Mouse (Mus musculus) forebrain, embryonic 13.5 days (tissue): ENCODE results near the gene Atxn10. TPM values are rescaled to one million over a fixed set of nuclear protein-coding genes. Genes with fewer than 3 reads are reported as not detected.

Experiments
- ATAC-seq: fragments of 200-750 bp; cut with Nextera tagmentation; 2 replicates; pipeline ENCODE4 v1.8.0; 2017
- H3K27ac ChIP-seq: fragments of 300-500 bp; sonication (generic); 2 replicates; pipeline ENCODE4 v1.5.1; 2015; ENCODE audit warnings: inconsistent platforms, mild to moderate bottlenecking, moderate library complexity
- H3K27me3 ChIP-seq: fragments of 300-500 bp; sonication (generic); 2 replicates; pipeline ENCODE4 v1.6.1; 2015; ENCODE audit warnings: mild to moderate bottlenecking, inconsistent platforms
- H3K36me3 ChIP-seq: fragments of 300-500 bp; sonication (generic); 2 replicates; pipeline ENCODE4 v1.6.1; 2015; ENCODE audit warnings: mild to moderate bottlenecking, inconsistent platforms; ENCODE audit not compliant: poor library complexity, severe bottlenecking
- H3K4me1 ChIP-seq: fragments of 300-500 bp; sonication (generic); 2 replicates; pipeline ENCODE4 v1.6.1; 2015; ENCODE audit warnings: inconsistent platforms
- H3K4me2 ChIP-seq: fragments of 300-500 bp; sonication (generic); 2 replicates; pipeline ENCODE4 v1.6.1; 2015; ENCODE audit warnings: inconsistent platforms, mild to moderate bottlenecking, moderate library complexity
- H3K4me3 ChIP-seq: fragments of 300-500 bp; sonication (generic); 2 replicates; pipeline ENCODE4 v1.5.1; 2015; ENCODE audit warnings: mild to moderate bottlenecking, inconsistent platforms
- H3K9ac ChIP-seq: fragments of 300-500 bp; sonication (generic); 2 replicates; pipeline ENCODE4 v1.6.1; 2015; ENCODE audit warnings: mild to moderate bottlenecking, inconsistent platforms
- H3K9me3 ChIP-seq: fragments of 300-500 bp; sonication (generic); replicated peaks from 2 replicates; pipeline ENCODE4 v1.6.1; 2016; ENCODE audit warnings: inconsistent platforms
- WGBS: fragments of 180-500 bp; shearing (Covaris S2); methylation state at CpG from one replicate; pipeline ENCODE4 v1.1.7; 2015; 5-methylcytosine and 5-hydroxymethylcytosine counted together
- polyA plus RNA-seq: library from polyadenylated mRNA; unstranded; fragments of >200 nt; fragmentation: Nextera tagmentation; extraction: Ambion mirVana; gene quantifications from 2 replicates; pipeline ENCODE4 v1.2.1, GENCODE M21; 2015

The Atxn10 gene
- polyA plus RNA-seq, 1 experiment from 2014 or later = 465 TPM

DNA sequence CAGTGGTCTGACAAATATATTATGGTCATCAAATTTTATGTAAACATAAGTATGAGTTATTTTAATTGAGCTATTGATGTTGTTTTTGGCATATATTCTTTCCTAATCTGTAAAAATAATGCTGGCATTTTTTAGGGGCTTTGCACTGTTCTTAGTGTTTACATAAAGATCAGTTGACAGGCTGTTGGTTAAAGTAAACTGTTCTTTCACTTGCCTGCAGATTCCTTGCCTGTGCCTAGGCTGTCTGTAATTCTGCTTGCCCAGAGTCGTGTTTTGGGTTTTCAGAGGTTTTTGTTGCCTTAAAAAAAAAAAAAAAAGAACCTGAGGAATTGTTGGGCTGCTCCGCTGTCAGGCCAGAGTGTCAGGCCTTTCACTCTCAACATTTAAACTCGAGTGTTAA, 33.7 kb downstream of the Atxn10 start:
- Histone ChIP-seq H3K4me3 (no peak overlapping the region), H3K4me2 (no peak overlapping the region), H3K9ac (no peak overlapping the region), H3K4me1 (no peaks in the 10 kb centered on the region), H3K27me3 (no peaks in the 10 kb centered on the region), H3K36me3 (peaks cover 35% of the 10 kb centered on the region), H3K9me3 (no peaks in the 10 kb centered on the region), H3K27ac (no peak overlapping the region)
- 68% methylated on average over 3 of the region's 3 CpGs for WGBS
- ATAC-seq = no peak

- no peaks in the 10 kb centered on the region for H3K9me3 ChIP-seq
- H3K4me2 ChIP-seq = no peak overlapping the region
- peaks cover 39% of the 10 kb centered on the region for H3K36me3 ChIP-seq
- no peak overlapping the region for H3K4me3 ChIP-seq
- H3K9ac ChIP-seq = no peak overlapping the region
- H3K27ac ChIP-seq = no peak overlapping the region
- H3K4me1 ChIP-seq = no peaks in the 10 kb centered on the region
- ATAC-seq = no peak
- no peaks in the 10 kb centered on the region for H3K27me3 ChIP-seq
These were observed 37.1 kb downstream of the Atxn10 start for GRCm38 (mm10) chr15:85373125-85373524.

- Histone ChIP-seq H3K9me3 (no peaks in the 10 kb centered on the region), H3K27me3 (no peaks in the 10 kb centered on the region), H3K36me3 (peaks cover 53% of the 10 kb centered on the region), H3K4me2 (no peak overlapping the region), H3K4me1 (peaks cover 10% of the 10 kb centered on the region), H3K27ac (no peak overlapping the region), H3K4me3 (no peak overlapping the region), H3K9ac (no peak overlapping the region)
- 89% methylated on average over 9 of the region's 9 CpGs for WGBS
- ATAC-seq = no peak
These were observed 47.4 kb downstream of the Atxn10 start for GRCm38 (mm10) chr15:85383477-85383876.

GRCm38 (mm10) chr15:85388696-85389095, 52.7 kb downstream of the Atxn10 start:
- H3K4me2 ChIP-seq = no peak overlapping the region
- H3K27ac ChIP-seq = no peak overlapping the region
- ATAC-seq = no peak
- H3K27me3 ChIP-seq = no peaks in the 10 kb centered on the region
- H3K9me3 ChIP-seq = no peaks in the 10 kb centered on the region
- no peak overlapping the region for H3K9ac ChIP-seq
- H3K4me3 ChIP-seq = no peak overlapping the region
- H3K36me3 ChIP-seq = peaks cover 38% of the 10 kb centered on the region
- 79% methylated on average over 3 of the region's 3 CpGs for whole genome bisulfite sequencing
- peaks cover 10% of the 10 kb centered on the region for H3K4me1 ChIP-seq

DNA sequence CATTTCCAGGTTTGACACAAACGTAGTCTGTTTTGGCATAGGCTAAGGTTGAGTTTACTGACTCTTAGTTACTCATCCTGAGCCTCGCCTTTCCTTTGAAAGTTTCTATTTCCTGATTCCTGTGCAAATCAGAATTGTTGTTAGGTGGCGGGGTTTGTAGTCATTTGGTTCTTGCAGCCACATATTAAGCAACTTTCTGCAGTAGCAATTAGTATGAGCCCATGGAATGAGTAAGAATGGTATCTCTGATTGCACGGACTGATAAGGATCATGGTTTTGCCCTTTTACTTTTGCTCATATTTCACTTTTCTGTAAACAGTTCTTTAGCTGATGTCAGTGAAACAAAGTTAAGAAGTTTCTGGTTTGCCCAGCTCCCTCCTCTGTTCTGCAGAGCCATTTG, 53.9 kb downstream of the Atxn10 start:
- Histone ChIP-seq H3K4me3 (no peak overlapping the region), H3K9ac (no peak overlapping the region), H3K36me3 (peaks cover 31% of the 10 kb centered on the region), H3K27me3 (no peaks in the 10 kb centered on the region), H3K27ac (no peak overlapping the region), H3K4me2 (no peak overlapping the region), H3K4me1 (peaks cover 10% of the 10 kb centered on the region), H3K9me3 (no peaks in the 10 kb centered on the region)
- 92% methylated on average over 4 of the region's 4 CpGs for WGBS
- no peak for ATAC-seq

GRCm38 (mm10) chr15:85395360-85395759, 59.3 kb downstream of the Atxn10 start:
- Histone ChIP-seq H3K9me3 (no peaks in the 10 kb centered on the region), H3K27me3 (no peaks in the 10 kb centered on the region), H3K27ac (no peak overlapping the region), H3K4me1 (0 out of 2 replicates have a peak, but pooled peaks cover 5% of the 10 kb centered on the region), H3K4me3 (no peak overlapping the region), H3K36me3 (peaks cover 55% of the 10 kb centered on the region), H3K9ac (no peak overlapping the region), H3K4me2 (no peak overlapping the region)
- 93% methylated on average over 9 of the region's 9 CpGs for WGBS
- no peak for ATAC-seq

GRCm38 (mm10) chr15:85401926-85402325, 65.9 kb downstream of the Atxn10 start:
- Histone ChIP-seq H3K4me1 (peaks cover 48% of the 10 kb centered on the region), H3K9me3 (no peaks in the 10 kb centered on the region), H3K27me3 (no peaks in the 10 kb centered on the region), H3K27ac (peak overlapping the region; percentile 90), H3K4me3 (no peak overlapping the region), H3K9ac (no peak overlapping the region), H3K4me2 (no peak overlapping the region), H3K36me3 (peaks cover 24% of the 10 kb centered on the region)
- no peak; the same call in 1 of the 2 replicates for ATAC-seq
- WGBS = 62% methylated on average over 7 of the region's 7 CpGs

DNA sequence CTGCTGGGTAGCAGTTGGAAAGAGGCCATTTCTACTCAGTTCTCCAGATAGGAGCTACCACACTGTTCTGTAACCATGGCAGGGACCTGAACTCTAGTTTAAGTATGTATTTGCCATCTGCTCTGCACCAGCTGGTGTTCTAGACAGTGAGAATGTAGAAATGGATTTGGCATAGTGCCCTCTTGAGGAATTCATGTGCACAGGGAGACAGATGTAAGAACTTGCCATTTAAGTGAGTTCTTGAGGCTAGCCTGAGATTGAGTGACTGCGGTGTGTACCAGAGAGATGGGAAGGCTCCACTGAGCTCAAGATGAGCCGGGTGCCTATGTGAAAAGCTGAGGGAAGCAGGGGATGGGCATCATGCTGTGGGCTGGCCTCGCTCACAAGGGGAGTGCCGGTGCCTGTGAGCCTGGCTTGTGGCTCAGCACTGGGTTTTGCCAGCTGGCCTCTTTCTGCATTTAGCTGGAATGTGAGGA, 67.2 kb downstream of the Atxn10 start:
- H3K36me3 ChIP-seq = peaks cover 12% of the 10 kb centered on the region; the same call in 1 of the 2 replicates
- H3K4me3 ChIP-seq = no peak overlapping the region
- no peaks in the 10 kb centered on the region for H3K9me3 ChIP-seq
- no peaks in the 10 kb centered on the region for H3K27me3 ChIP-seq
- peaks cover 48% of the 10 kb centered on the region for H3K4me1 ChIP-seq
- H3K27ac ChIP-seq = peak overlapping the region; percentile 90
- ATAC-seq = peak; percentile 97
- no peak overlapping the region for H3K4me2 ChIP-seq
- no peak overlapping the region for H3K9ac ChIP-seq
- WGBS = 43% methylated on average over 4 of the region's 4 CpGs

DNA sequence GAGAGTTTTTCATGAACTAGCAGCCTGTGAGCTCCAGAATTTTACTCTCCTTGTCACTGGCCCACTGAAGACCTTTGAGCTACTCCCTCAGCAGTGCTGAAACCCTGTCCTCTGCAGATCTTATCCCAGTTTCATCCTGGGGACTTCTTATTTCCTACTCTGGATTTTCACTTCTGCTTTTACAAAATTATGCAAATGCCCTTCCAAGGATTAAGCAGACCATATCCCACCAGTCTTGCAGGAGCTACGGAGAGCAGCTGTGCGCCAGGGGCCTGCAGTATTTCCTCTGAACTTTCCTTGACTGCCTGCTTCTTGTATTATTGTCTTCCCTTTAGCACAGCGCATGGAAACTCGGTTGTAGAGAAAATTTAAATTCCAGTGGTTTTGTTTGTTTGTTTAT, 68.7 kb downstream of the Atxn10 start:
- Histone ChIP-seq H3K4me2 (no peak overlapping the region), H3K4me1 (peaks cover 48% of the 10 kb centered on the region), H3K9me3 (no peaks in the 10 kb centered on the region), H3K36me3 (peaks cover 12% of the 10 kb centered on the region; the same call in 1 of the 2 replicates), H3K27ac (peak overlapping the region; percentile 65), H3K27me3 (no peaks in the 10 kb centered on the region), H3K9ac (no peak overlapping the region), H3K4me3 (no peak overlapping the region)
- no peak for ATAC-seq
- WGBS = 65% methylated on average over 4 of the region's 4 CpGs

DNA sequence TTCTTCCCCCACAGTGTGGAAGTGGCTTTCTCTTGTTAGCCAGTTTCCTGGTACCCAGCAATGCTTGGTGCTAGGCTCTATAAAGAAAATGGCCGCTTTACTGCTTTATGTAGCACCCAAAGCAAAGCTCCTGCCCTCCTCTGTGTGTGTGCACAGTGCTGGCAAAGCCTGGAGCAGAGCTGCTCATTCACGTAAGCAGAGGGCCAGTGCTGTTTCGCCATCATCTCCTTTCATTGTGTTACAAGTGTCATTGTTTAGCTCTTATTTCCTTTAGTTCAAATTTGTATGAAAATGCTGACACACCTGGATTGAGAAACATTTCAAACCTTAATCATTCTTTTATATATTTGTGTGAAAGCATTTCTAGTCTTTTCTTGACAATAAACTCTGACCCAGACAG, 69.5 kb downstream of the Atxn10 start:
- H3K27me3 ChIP-seq = no peaks in the 10 kb centered on the region
- no peak overlapping the region for H3K4me3 ChIP-seq
- ATAC-seq = no peak
- WGBS = 66% methylated on average over 3 of the region's 3 CpGs
- peaks cover 50% of the 10 kb centered on the region for H3K4me1 ChIP-seq
- H3K27ac ChIP-seq = peak overlapping the region; percentile 11
- no peak overlapping the region for H3K9ac ChIP-seq
- no peak overlapping the region for H3K4me2 ChIP-seq
- peaks cover 6% of the 10 kb centered on the region; the same call in 1 of the 2 replicates for H3K36me3 ChIP-seq
- no peaks in the 10 kb centered on the region for H3K9me3 ChIP-seq

DNA sequence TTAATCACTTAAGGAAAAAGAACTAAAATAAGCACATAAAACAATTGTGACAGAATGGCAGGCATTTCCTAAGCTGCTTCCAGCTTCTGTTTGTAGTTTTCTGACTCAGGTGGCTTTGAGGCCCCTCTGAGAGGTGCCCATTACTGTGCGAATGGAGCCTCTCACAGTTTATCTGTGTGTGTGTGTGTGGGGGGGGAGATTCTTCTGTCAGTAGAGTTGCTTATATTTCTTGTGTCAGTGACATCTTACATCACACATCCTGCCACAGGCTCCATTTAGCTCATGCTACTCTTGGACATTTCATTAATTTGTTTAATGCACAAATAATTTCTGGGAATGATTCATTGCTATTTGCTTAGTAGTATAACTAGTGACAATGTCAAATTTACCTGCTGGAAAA, 70.8 kb downstream of the Atxn10 start:
- Histone ChIP-seq H3K4me2 (no peak overlapping the region), H3K27me3 (no peaks in the 10 kb centered on the region), H3K27ac (no peak overlapping the region), H3K9ac (no peak overlapping the region), H3K4me3 (no peak overlapping the region), H3K9me3 (no peaks in the 10 kb centered on the region), H3K4me1 (peaks cover 44% of the 10 kb centered on the region), H3K36me3 (no peaks in the 10 kb centered on the region)
- 72% methylated on average over 1 of the region's 1 CpGs for WGBS
- no peak for ATAC-seq

DNA sequence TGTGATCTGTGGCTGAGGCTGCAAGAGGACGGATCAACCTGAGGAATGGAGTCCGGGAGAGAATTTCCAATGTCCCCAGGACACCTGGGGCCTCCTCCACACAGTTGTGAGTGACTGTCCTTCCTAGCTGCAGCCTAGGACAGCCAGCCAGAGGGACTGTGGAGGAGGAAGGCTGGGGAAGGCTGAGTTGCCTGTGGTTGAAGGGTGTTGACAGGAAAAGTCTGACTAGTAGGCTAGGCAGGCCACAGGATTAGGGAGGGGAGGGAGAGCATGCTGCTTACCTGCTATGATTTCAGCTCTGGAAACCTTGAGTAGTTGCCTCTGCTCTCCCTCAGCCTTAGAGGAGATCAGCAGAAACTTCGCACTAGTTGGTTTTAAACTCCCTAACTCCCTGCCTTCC, 71.3 kb downstream of the Atxn10 start:
- Histone ChIP-seq H3K9me3 (no peaks in the 10 kb centered on the region), H3K27me3 (no peaks in the 10 kb centered on the region), H3K36me3 (no peaks in the 10 kb centered on the region), H3K27ac (no peak overlapping the region), H3K4me2 (no peak overlapping the region), H3K9ac (no peak overlapping the region), H3K4me3 (no peak overlapping the region), H3K4me1 (peaks cover 39% of the 10 kb centered on the region)
- WGBS = 85% methylated on average over 3 of the region's 3 CpGs
- no peak for ATAC-seq

DNA sequence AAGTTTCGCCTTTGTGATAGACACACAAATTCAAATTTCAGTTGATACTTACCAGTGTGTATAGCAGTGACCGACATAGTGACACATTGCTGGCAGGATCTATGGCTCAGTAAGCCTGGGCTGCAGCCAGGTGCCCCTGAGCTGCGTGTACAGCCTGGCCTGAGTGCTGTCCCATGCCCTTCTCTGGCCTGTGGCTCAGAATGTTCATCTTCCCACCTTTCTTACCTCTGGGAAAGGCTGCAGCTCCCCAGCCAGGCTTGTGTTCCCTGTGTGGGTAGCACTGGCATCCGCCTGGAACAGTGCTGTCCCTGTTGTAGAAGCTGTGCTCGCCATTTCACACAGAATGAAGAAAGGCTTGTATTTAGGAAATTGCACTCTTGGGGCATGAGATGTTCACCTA, 72.7 kb downstream of the Atxn10 start:
- H3K27ac ChIP-seq = no peak overlapping the region
- 88% methylated on average over 5 of the region's 5 CpGs for WGBS
- H3K9ac ChIP-seq = no peak overlapping the region

More for the DNA sequence above, 72.7 kb downstream of the Atxn10 start:
- no peaks in the 10 kb centered on the region for H3K27me3 ChIP-seq
- no peak overlapping the region for H3K4me3 ChIP-seq
- H3K9me3 ChIP-seq = no peaks in the 10 kb centered on the region
- H3K4me1 ChIP-seq = peaks cover 25% of the 10 kb centered on the region
- no peak for ATAC-seq
- no peak overlapping the region for H3K4me2 ChIP-seq
- no peaks in the 10 kb centered on the region for H3K36me3 ChIP-seq
